Mouse (Mus musculus): ENCODE measurements around the gene Zfp280d.

GRCm38 (mm10) chr9:72405882-72406638 lies 131.4 kb downstream of the Zfp280d start:
- TF ChIP-seq GATA1 (IDR thresholded peaks at IDR 0.05; ENCODE audit: low read length) (no peak), TAL1 (IDR thresholded peaks at IDR 0.05; ENCODE audit: low read length) (no peak)
